Mouse (Mus musculus) spleen, adult 10 weeks (tissue): ENCODE measurements around the gene Ccdc13. TPM values are rescaled to one million over a fixed set of nuclear protein-coding genes. Genes with fewer than 3 reads are reported as not detected.

Experiments used
- polyA plus RNA-seq: library from polyadenylated mRNA; stranded (reverse); fragments of 350-450 nt; fragmentation: Illumina TruSeq; extraction: RNeasy Lipid Tissue Mini Kit (QIAGEN cat#74804); gene quantifications from one replicate; pipeline ENCODE4 v1.2.3, GENCODE M21; 2015; ENCODE audit warnings: low replicate concordance; ENCODE audit not compliant: insufficient read depth

The Ccdc13 gene
- polyA plus RNA-seq: not detected

GRCm38 (mm10) chr9:121838829-121839621, at the start of gene Ccdc13:
Gene Ccdc13, minus strand, starts transcription at chr9:121839461.

GRCm38 (mm10) chr9:121858153-121858488, 18.9 kb upstream of the Ccdc13 start, which contains the start of gene Higd1a:
Gene Higd1a, minus strand, starts transcription at chr9:121858362.

GRCm38 (mm10) chr9:121791757-121792521, 47.3 kb downstream of the Ccdc13 start, which contains the start of gene Hhatl:
Gene Hhatl, minus strand, starts transcription at chr9:121792507.

GRCm38 (mm10) chr9:121777484-121778065, 61.7 kb downstream of the Ccdc13 start, which contains the start of gene Klhl40:
Gene Klhl40, plus strand, starts transcription at chr9:121777607.

GRCm38 (mm10) chr9:121759091-121760081, 79.9 kb downstream of the Ccdc13 start, which contains the start of gene Zfp651:
Gene Zfp651, plus strand, starts transcription at chr9:121759330.

Other genes with a start within 250 kb of the Ccdc13 start
- gene Lyzl4, start 197.4 kb downstream of the Ccdc13 start, polyA plus RNA-seq: not detected
- 10.0 TPM for gene Vipr1, start 196.7 kb downstream of the Ccdc13 start, polyA plus RNA-seq
- 7.6 TPM for gene Sec22c, start 134.0 kb downstream of the Ccdc13 start, polyA plus RNA-seq
- gene Ss18l2, start 129.1 kb downstream of the Ccdc13 start, polyA plus RNA-seq: 26.5 TPM
- 206 TPM for gene Nktr, start 120.3 kb downstream of the Ccdc13 start, polyA plus RNA-seq
- 0.81 TPM for gene Zfp651, start 80.1 kb downstream of the Ccdc13 start, polyA plus RNA-seq
- not detected for gene Klhl40, start 61.9 kb downstream of the Ccdc13 start, polyA plus RNA-seq
- not detected for gene Hhatl, start 47.0 kb downstream of the Ccdc13 start, polyA plus RNA-seq
- gene Higd1a, start 18.9 kb upstream of the Ccdc13 start, polyA plus RNA-seq: 51.9 TPM
- gene Ackr2, start 58.9 kb upstream of the Ccdc13 start, polyA plus RNA-seq: 22.0 TPM
- not detected for gene Cyp8b1, start 76.8 kb upstream of the Ccdc13 start, polyA plus RNA-seq
- gene Fam198a, start 111.5 kb upstream of the Ccdc13 start, polyA plus RNA-seq: 0.22 TPM
- 0.32 TPM for gene Pomgnt2, start 157.6 kb upstream of the Ccdc13 start, polyA plus RNA-seq